Mouse (Mus musculus): ENCODE measurements around the gene Cdca3. TPM values are rescaled to one million over a fixed set of nuclear protein-coding genes. Genes with fewer than 3 reads are reported as not detected.

Cdca3 gene
- polyA plus RNA-seq, 1 experiment from 2014 or later = 100 TPM

Other genes with a start within 250 kb of the Cdca3 start
- gene C1s2, start 193.5 kb upstream of the Cdca3 start, polyA plus RNA-seq (2015; fragmentation: Nextera tagmentation; extraction: Ambion mirVana) = 0.15 and 0.18 TPM in 2 replicates
- 34.6 and 35.1 TPM in 2 replicates for gene Lpcat3, start 166.5 kb upstream of the Cdca3 start, polyA plus RNA-seq (2015; fragmentation: Nextera tagmentation; extraction: Ambion mirVana)
- 153 and 160 TPM in 2 replicates for gene Emg1, start 117.4 kb upstream of the Cdca3 start, polyA plus RNA-seq (2015; fragmentation: Nextera tagmentation; extraction: Ambion mirVana)
- 271 and 275 TPM in 2 replicates for gene Phb2, start 117.2 kb upstream of the Cdca3 start, polyA plus RNA-seq (2015; fragmentation: Nextera tagmentation; extraction: Ambion mirVana)
- 3.2 and 4.4 TPM in 2 replicates for gene Ptpn6, start 90.8 kb upstream of the Cdca3 start, polyA plus RNA-seq (2015; fragmentation: Nextera tagmentation; extraction: Ambion mirVana)
- gene Grcc10, start 88.2 kb upstream of the Cdca3 start, polyA plus RNA-seq (2015; fragmentation: Nextera tagmentation; extraction: Ambion mirVana) = 652 and 676 TPM in 2 replicates
- gene Gm45234, start 73.5 kb upstream of the Cdca3 start, polyA plus RNA-seq (2015; fragmentation: Nextera tagmentation; extraction: Ambion mirVana) = not detected in 2 replicates
- 22.3 and 24.5 TPM in 2 replicates for gene Atn1, start 73.0 kb upstream of the Cdca3 start, polyA plus RNA-seq (2015; fragmentation: Nextera tagmentation; extraction: Ambion mirVana)
- gene Eno2, start 59.9 kb upstream of the Cdca3 start, polyA plus RNA-seq (2015; fragmentation: Nextera tagmentation; extraction: Ambion mirVana) = 40.1 and 44.2 TPM in 2 replicates
- 3.7 and 4.8 TPM in 2 replicates for gene Lrrc23, start 49.8 kb upstream of the Cdca3 start, polyA plus RNA-seq (2015; fragmentation: Nextera tagmentation; extraction: Ambion mirVana)
- gene Spsb2, start 20.9 kb upstream of the Cdca3 start, polyA plus RNA-seq (2015; fragmentation: Nextera tagmentation; extraction: Ambion mirVana) = 4.4 and 5.0 TPM in 2 replicates
- gene Tpi1, start 15.3 kb upstream of the Cdca3 start, polyA plus RNA-seq (2015; fragmentation: Nextera tagmentation; extraction: Ambion mirVana) = 352 and 365 TPM in 2 replicates
- 194 and 200 TPM in 2 replicates for gene Usp5, start 63 bp upstream of the Cdca3 start, polyA plus RNA-seq (2015; fragmentation: Nextera tagmentation; extraction: Ambion mirVana)
- 0.23 and 1.8 TPM in 2 replicates for gene Gnb3, start 10.7 kb downstream of the Cdca3 start, polyA plus RNA-seq (2015; fragmentation: Nextera tagmentation; extraction: Ambion mirVana)
- gene P3h3, start 28.2 kb downstream of the Cdca3 start, polyA plus RNA-seq (2015; fragmentation: Nextera tagmentation; extraction: Ambion mirVana) = 15.3 and 15.7 TPM in 2 replicates
- gene Gpr162, start 34.4 kb downstream of the Cdca3 start, polyA plus RNA-seq (2015; fragmentation: Nextera tagmentation; extraction: Ambion mirVana) = 25.2 and 25.9 TPM in 2 replicates
- gene Cd4, start 58.7 kb downstream of the Cdca3 start, polyA plus RNA-seq (2015; fragmentation: Nextera tagmentation; extraction: Ambion mirVana) = 0.15 TPM in 1 of 2 replicates, not detected in the other
- 2.6 and 3.3 TPM in 2 replicates for gene Lag3, start 82.2 kb downstream of the Cdca3 start, polyA plus RNA-seq (2015; fragmentation: Nextera tagmentation; extraction: Ambion mirVana)
- 772 and 823 TPM in 2 replicates for gene Ptms, start 90.6 kb downstream of the Cdca3 start, polyA plus RNA-seq (2015; fragmentation: Nextera tagmentation; extraction: Ambion mirVana)
- gene Mlf2, start 101.8 kb downstream of the Cdca3 start, polyA plus RNA-seq (2015; fragmentation: Nextera tagmentation; extraction: Ambion mirVana) = 507 and 513 TPM in 2 replicates
- 90.2 and 93.6 TPM in 2 replicates for gene Cops7a, start 136.0 kb downstream of the Cdca3 start, polyA plus RNA-seq (2015; fragmentation: Nextera tagmentation; extraction: Ambion mirVana)
- gene Pianp, start 167.1 kb downstream of the Cdca3 start, polyA plus RNA-seq (2015; fragmentation: Nextera tagmentation; extraction: Ambion mirVana) = 29.9 and 30.4 TPM in 2 replicates
- 16.7 and 21.7 TPM in 2 replicates for gene Zfp384, start 179.6 kb downstream of the Cdca3 start, polyA plus RNA-seq (2015; fragmentation: Nextera tagmentation; extraction: Ambion mirVana)
- gene Ing4, start 210.2 kb downstream of the Cdca3 start, polyA plus RNA-seq (2015; fragmentation: Nextera tagmentation; extraction: Ambion mirVana) = 207 and 211 TPM in 2 replicates
- gene Acrbp, start 220.1 kb downstream of the Cdca3 start, polyA plus RNA-seq (2015; fragmentation: Nextera tagmentation; extraction: Ambion mirVana) = 21.9 and 26.2 TPM in 2 replicates
- gene Lpar5, start 238.4 kb downstream of the Cdca3 start, polyA plus RNA-seq (2015; fragmentation: Nextera tagmentation; extraction: Ambion mirVana) = 0.50 and 0.71 TPM in 2 replicates

Measured in forebrain, embryonic 15.5 days (tissue).